In genomic region chr15:4026231-4026773, GRCm38 (mm10) we compare ENCODE assay signal across 8 mouse cellular contexts. TPM values are rescaled to one million over a fixed set of nuclear protein-coding genes. Genes with fewer than 3 reads are reported as not detected.
A peak's percentile ranks its signal among the peaks of the same experiment; 100 is the strongest.
DNase-seq lines count a peak whose midpoint lies in the region; ATAC-seq and TF ChIP-seq lines count a peak whose summit lies in the region.

Gene Oxct1, plus strand, starts transcription at chr15:4026383.

- no peaks in the 10 kb centered on the region for H3K36me3 ChIP-seq in forebrain, embryonic 13.5 days (ENCODE audit: poor library complexity, severe bottlenecking)
- no peaks in the 10 kb centered on the region for H3K36me3 ChIP-seq in liver, postnatal 0 days (replicated peaks; ENCODE audit: insufficient read depth, low read length)

- H3K9me3 ChIP-seq in forebrain, embryonic 13.5 days (replicated peaks) = no peaks in the 10 kb centered on the region
- no peaks in the 10 kb centered on the region for H3K9me3 ChIP-seq in liver, postnatal 0 days (ENCODE audit: low read length)

- TF ChIP-seq CTCF in liver, postnatal 0 days (IDR thresholded peaks at IDR 0.05; ENCODE audit: low read depth) = peak; percentile 63

- no peaks in the 10 kb centered on the region for H3K27me3 ChIP-seq in forebrain, embryonic 13.5 days
- no peaks in the 10 kb centered on the region for H3K27me3 ChIP-seq in liver, postnatal 0 days (ENCODE audit: insufficient read depth, low read length)

- no peak for TF ChIP-seq EP300 in liver, postnatal 0 days (IDR thresholded peaks at IDR 0.05; ENCODE audit: low read depth)

- peak within 1 kb of the TSS; percentile 67 for H3K4me2 ChIP-seq in forebrain, embryonic 13.5 days
- H3K4me2 ChIP-seq in liver, postnatal 0 days (ENCODE audit: low read depth, low read length) = peak within 1 kb of the TSS; percentile 97

- peak; percentile 89 for DNase-seq in ES-CJ7 (ENCODE audit: low read depth, low spot score)
- peak; percentile 91 to 93 for DNase-seq in heart, postnatal 10 days
- no peak for DNase-seq in large intestine, adult 2 months (ENCODE audit: low read depth, low spot score)
- peak; percentile 80 for DNase-seq in liver, postnatal 0 days
- peak; percentile 81 to 86 for DNase-seq in thymus, adult 18-20 months

- ATAC-seq in cerebellum, adult (ENCODE audit: insufficient number of reproducible peaks, low FRiP score, low TSS enrichment) = peak; percentile 94
- ATAC-seq in forebrain, embryonic 13.5 days = peak; percentile 96
- ATAC-seq in liver, postnatal 0 days = peak; percentile 86
- peak; percentile 76 for ATAC-seq in neutrophil, adult 5-6 weeks (ENCODE audit: extremely low read depth, insufficient number of reproducible peaks, low FRiP score, poor library complexity, severe bottlenecking)

- peaks cover 12% of the 10 kb centered on the region for H3K4me1 ChIP-seq in forebrain, embryonic 13.5 days
- peaks cover 3% of the 10 kb centered on the region for H3K4me1 ChIP-seq in liver, postnatal 0 days (ENCODE audit: insufficient read depth)

- peak within 1 kb of the TSS; percentile 94 for H3K27ac ChIP-seq in forebrain, embryonic 13.5 days
- peak within 1 kb of the TSS; percentile 76 for H3K27ac ChIP-seq in liver, postnatal 0 days (ENCODE audit: low read depth)

- WGBS in forebrain, embryonic 13.5 days = 0% methylated on average over 36 of the region's 45 CpGs
- 1% methylated on average over 41 of the region's 45 CpGs for WGBS in large intestine, adult 2 months
- 4% methylated on average over 44 of the region's 45 CpGs for WGBS in liver, postnatal 0 days (ENCODE audit: insufficient replicate concordance)

- H3K9ac ChIP-seq in forebrain, embryonic 13.5 days = peak within 1 kb of the TSS; percentile 87
- peak within 1 kb of the TSS; percentile 68 for H3K9ac ChIP-seq in liver, postnatal 0 days (replicated peaks)

- intact Hi-C loops in heart, postnatal 10 days (cut with DNase I) = loop anchor here (1.0 to 5.0 kb wide), 3 partner anchors 31 to 64 kb away; partner anchors contain the start of genes AW549877 and Fbxo4

- peak within 1 kb of the TSS; percentile 85 for H3K4me3 ChIP-seq in forebrain, embryonic 13.5 days
- H3K4me3 ChIP-seq in liver, postnatal 0 days (ENCODE audit: low read depth, low read length) = peak within 1 kb of the TSS; percentile 78

RNA-seq across cellular contexts. Expression of gene Oxct1, which starts in this region (rescaled TPM):
- 231 and 249 TPM in 2 replicates for polyA plus RNA-seq in forebrain, embryonic 13.5 days (2015; fragmentation: Nextera tagmentation; extraction: Ambion mirVana)
- 100 to 1,000 TPM; 229 to 262 TPM for total RNA-seq in heart, postnatal 10 days (2021)
- polyA plus RNA-seq in large intestine, adult 2 months (2012; rRNA removed) = 37.1 and 37.5 TPM in 2 replicates
- polyA plus RNA-seq in liver, postnatal 0 days (2015; fragmentation: Nextera tagmentation; extraction: Ambion mirVana) = 14.3 and 16.2 TPM in 2 replicates
- 62.6 and 68.4 TPM in 2 replicates for total RNA-seq in neutrophil, adult 5-6 weeks (2017)
